In genomic region chr4:150625951-150626732, GRCm38 (mm10) we compare ENCODE assay signal across 9 mouse cellular contexts. TPM values are rescaled to one million over a fixed set of nuclear protein-coding genes. Genes with fewer than 3 reads are reported as not detected.
DNase-seq lines count a peak whose midpoint lies in the region; ATAC-seq lines count a peak whose summit lies in the region.
"Had no signal": no experiment of that assay in that cellular context is flagged by ENCODE, and none has a peak within 500 bp of the region (broad histone marks: within the 10 kb centered on the region; RNA-seq: fewer than 3 reads in every experiment).

No protein-coding gene starts in this region.

- no peaks in the 10 kb centered on the region for H3K9me3 ChIP-seq in liver, embryonic 12.5 days (replicated peaks)
- H3K9me3 ChIP-seq in neural tube, embryonic 13.5 days = no peaks in the 10 kb centered on the region

- no peak overlapping the region for H3K27ac ChIP-seq in liver, embryonic 12.5 days
- 0 out of 2 replicates have a peak overlapping the region, but pooled peaks have one; percentile 42 for H3K27ac ChIP-seq in neural tube, embryonic 13.5 days (replicated peaks)

- no peak overlapping the region for H3K4me3 ChIP-seq in liver, embryonic 12.5 days
- H3K4me3 ChIP-seq in neural tube, embryonic 13.5 days = no peak overlapping the region

- peak; percentile 43 to 55 for DNase-seq in left cerebral cortex, adult 18-20 months (ENCODE audit: low spot score in 2 of 2)
- DNase-seq in left cerebral cortex, postnatal 10 days (ENCODE audit: extremely low spot score in 1 of 2, low spot score in 2 of 2) = no peak
- DNase-seq in Muller cell, postnatal 12 days (ENCODE audit: inconsistent ontology term) = peak; percentile 24
- peak; percentile 76 to 82 for DNase-seq in cerebellum, postnatal 25 days
- DNase-seq in heart, postnatal 4 days = peak; percentile 78
- peak; percentile 63 for DNase-seq in urinary bladder, postnatal 25 days (ENCODE audit: low spot score)

- intact Hi-C loops in left cerebral cortex, postnatal 10 days (cut with DNase I) = no loop called here

- H3K27me3 ChIP-seq in liver, embryonic 12.5 days (replicated peaks) = peaks cover 7% of the 10 kb centered on the region; the same call in 1 of the 2 replicates
- H3K27me3 ChIP-seq in neural tube, embryonic 13.5 days = no peaks in the 10 kb centered on the region

- H3K4me2 ChIP-seq in liver, embryonic 12.5 days = no peak overlapping the region
- H3K4me2 ChIP-seq in neural tube, embryonic 13.5 days = no peak overlapping the region

- peaks cover 19% of the 10 kb centered on the region for H3K36me3 ChIP-seq in liver, embryonic 12.5 days
- peaks cover 34% of the 10 kb centered on the region for H3K36me3 ChIP-seq in neural tube, embryonic 13.5 days

- 0 out of 2 replicates have a peak, but pooled peaks have one; percentile 40 for ATAC-seq in liver, embryonic 12.5 days
- no peak for ATAC-seq in neural tube, embryonic 13.5 days (ENCODE audit: low read depth)

- WGBS in liver, embryonic 12.5 days (ENCODE audit: insufficient replicate concordance) = 48% methylated on average over 6 of the region's 6 CpGs
- WGBS in neural tube, embryonic 13.5 days = 54% methylated on average over 6 of the region's 6 CpGs

- H3K9ac ChIP-seq in liver, embryonic 12.5 days = no peak overlapping the region; the same call in 1 of the 2 replicates
- no peak overlapping the region for H3K9ac ChIP-seq in neural tube, embryonic 13.5 days

- peaks cover 17% of the 10 kb centered on the region for H3K4me1 ChIP-seq in liver, embryonic 12.5 days
- peaks cover 6% of the 10 kb centered on the region; the same call in 1 of the 2 replicates for H3K4me1 ChIP-seq in neural tube, embryonic 13.5 days (replicated peaks)

RNA-seq across cellular contexts. Expression of gene Slc45a1, which starts 25.8 kb away (rescaled TPM):
- total RNA-seq in left cerebral cortex, adult 18-20 months (2021) = 10 to 100 TPM; 49.1 to 49.4 TPM
- 10 to 100 TPM; 52.1 to 54.9 TPM for total RNA-seq in left cerebral cortex, postnatal 10 days (2021)
- total RNA-seq in heart, postnatal 4 days (2021) = not detected
- polyA plus RNA-seq in liver, embryonic 12.5 days (2016; fragmentation: Nextera tagmentation; extraction: Ambion mirVana) = 0.05 TPM in 1 of 2 replicates, not detected in the other
- 26.8 and 28.6 TPM in 2 replicates for polyA plus RNA-seq in neural tube, embryonic 13.5 days (2015; fragmentation: Nextera tagmentation; extraction: Ambion mirVana)
- total RNA-seq: gastrocnemius, postnatal 4 days had no signal

Comparison
In these comparisons a context has a peak if more than half of its experiments do, and no peak if none do; other contexts are left out.
1. DNase-seq: peak in left cerebral cortex, adult 18-20 months (2 of 2), Muller cell, postnatal 12 days (single experiment), cerebellum, postnatal 25 days (2 of 2), heart, postnatal 4 days (single experiment) and urinary bladder, postnatal 25 days (single experiment); none in left cerebral cortex, postnatal 10 days (0 of 2).
2. RNA of gene Slc45a1, which starts 25.8 kb away (total RNA-seq): 52.1 to 54.9 TPM in left cerebral cortex, postnatal 10 days and 49.1 to 49.4 TPM in left cerebral cortex, adult 18-20 months; not detected in heart, postnatal 4 days; every median in the first group is over 10 times any median in the second.